Mouse (Mus musculus) gastrocnemius, postnatal 10 days (tissue): Measurements from ENCODE around the gene Klk1. TPM values are rescaled to one million over a fixed set of nuclear protein-coding genes. Genes with fewer than 3 reads are reported as not detected.
"Not testable (repeated sequence)": the region's sequence is repeated elsewhere in the genome, so short reads cannot be mapped to it uniquely, and the experiment has no call there.

Experiments
- DNase-seq: peaks from one replicate; pipeline ENCODE4 v3.0.0; 2021; ENCODE audit warnings: mixed read lengths
- long read RNA-seq, 2 experiments: library from polyadenylated mRNA; stranded (forward); transcript quantifications; one replicate each; pipeline ENCODE4 v2.0.0; 2021
- total RNA-seq, 2 experiments: library from RNA; stranded (reverse); gene quantifications; 2 replicates each; pipeline ENCODE4 v1.2.3; 2021

Klk1 gene
- total RNA-seq: not detected
- long read RNA-seq, experiment 1: 0 reads
- long read RNA-seq, experiment 2: 0 reads

DNA sequence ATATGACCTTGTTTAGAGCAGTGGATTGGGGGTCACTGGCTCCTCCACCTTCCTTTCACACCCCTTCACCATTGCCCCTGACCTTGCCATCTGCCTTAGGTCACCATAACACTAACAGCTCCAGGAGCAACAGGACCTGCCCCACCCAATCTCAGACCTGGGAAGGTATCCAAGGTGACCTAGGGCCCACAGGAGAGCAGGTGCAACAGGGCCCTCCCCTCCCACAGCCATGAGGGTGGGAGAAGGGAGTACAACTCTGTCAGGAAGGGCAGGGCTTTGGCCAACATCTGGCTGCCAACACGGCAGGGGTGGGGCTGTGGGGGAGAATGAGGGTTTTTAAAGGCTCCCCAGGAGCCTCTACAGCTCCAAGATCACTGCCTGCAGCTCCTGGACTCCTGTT is at the start of gene Klk1:
Gene Klk1, plus strand, starts transcription at position 285 of the 400 bp plus-strand sequence.
- DNase-seq: no peak

DNA sequence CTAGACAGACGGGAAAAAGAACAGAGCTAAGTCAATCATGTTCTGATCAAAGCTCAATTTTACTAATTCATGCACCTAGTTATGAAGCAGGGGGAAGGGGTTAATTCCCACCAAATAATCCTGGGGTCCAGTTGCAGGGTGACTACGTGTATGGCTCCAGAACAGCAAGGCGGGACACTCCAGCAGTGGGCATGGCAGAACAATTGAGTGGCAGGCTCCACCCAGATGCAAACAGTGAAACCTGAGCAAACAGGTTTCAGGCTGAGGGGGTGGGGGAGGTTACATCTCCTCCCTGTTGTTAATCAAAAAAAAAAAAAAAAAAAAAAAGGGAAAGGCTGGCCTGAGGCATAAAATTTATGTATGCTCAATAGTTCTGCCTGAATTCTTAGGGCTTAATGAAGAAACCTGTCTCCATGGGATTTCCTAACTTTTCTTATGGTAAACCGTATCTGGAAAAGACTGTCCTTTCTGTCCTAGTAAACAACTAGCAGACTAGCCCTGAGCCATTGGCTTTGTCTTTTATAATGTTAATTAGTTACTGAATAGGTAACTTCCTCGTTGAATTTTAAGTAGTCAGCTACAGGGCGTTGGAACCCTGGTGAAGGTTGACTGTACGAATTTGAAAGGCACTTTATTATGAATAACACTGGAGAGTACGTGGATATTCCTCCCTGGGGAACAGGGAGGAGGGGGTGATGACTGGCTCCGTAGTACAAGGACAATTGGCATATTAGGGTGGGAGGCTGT is 45.7 kb upstream of the Klk1 start:
- DNase-seq: no peak

DNA sequence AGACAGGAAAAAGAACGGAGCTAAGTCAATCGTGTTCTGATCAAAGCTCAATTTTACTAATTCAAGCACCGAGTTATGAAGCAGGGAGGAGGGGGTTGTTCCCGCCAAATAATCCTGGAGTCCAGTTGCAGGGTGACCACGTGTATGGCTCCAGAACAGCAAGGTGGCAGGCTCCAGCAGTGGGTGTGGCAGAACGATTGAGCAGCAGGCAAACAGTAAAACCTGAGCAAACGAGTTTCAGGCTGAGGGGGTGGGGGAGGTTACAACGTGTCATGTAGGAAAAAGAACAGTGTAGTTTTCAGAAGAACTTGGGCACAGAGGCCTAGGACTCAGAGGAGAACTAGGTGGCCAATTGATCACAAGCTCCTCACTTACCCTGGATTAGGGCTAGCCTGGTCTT is 38.6 kb upstream of the Klk1 start:
- not testable (repeated sequence) for DNase-seq

DNA sequence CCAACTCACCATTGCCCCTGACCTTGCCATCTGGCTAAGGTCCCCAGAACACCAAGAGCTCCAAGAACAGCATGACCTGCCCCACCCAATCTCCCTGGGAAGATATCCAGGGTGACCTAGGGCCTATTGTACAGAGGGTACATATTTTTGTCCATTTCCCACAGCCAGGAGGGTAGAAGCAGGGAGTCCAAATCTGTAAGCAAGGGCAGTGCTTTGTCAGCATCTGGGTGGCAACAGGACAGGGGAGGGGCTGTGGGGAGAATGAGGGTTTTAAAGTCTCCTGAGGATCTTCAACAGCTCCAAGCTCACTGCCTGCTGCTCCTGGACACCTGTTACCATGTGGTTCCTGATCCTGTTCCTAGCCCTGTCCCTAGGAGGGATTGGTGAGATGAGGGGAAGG is 37.2 kb upstream of the Klk1 start, which contains the start of gene Klk1b24:
Gene Klk1b24, plus strand, starts transcription at position 301 of the 400 bp plus-strand sequence.
- DNase-seq: not testable (repeated sequence)

DNA sequence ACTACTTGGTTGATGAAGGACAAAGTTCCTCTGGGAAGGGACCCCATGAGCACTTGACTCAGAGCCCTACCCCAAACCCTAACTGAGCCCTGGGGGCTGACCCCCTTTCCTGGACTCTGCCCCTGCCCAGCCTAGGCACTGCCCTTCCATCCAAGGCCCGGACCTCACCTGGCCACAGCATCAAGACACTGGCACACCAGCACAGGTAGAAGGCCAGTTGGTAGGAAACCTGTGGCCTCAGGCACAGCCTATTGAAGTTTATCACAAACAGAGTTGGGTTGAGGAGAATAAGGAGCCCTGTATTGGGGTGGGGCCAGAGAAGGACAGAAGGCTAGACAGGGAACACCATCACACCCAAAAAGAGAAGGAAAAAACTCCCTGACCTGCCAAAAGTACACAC is 31.7 kb upstream of the Klk1 start:
- DNase-seq: not testable (repeated sequence)

DNA sequence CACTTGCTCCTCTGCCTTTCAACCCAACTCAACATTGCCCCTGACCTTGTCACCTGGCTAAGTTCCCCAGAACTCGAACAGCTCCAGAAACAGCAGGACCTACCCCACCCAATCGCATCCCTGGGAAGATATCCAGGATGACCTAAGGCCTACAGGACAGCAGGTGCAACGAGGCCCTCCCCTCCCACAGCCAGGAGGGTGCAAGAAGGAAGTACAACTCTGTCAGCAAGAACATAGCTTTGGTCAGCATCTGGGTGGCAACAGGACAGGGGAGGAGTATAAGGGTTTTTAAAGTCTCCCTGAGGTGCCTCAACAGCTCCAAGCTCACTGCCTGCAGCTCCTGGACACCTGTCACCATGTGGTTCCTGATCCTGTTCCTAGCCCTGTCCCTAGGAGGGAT is 27.3 kb upstream of the Klk1 start, which contains the start of gene Klk1b3:
Gene Klk1b3, plus strand, starts transcription at position 301 of the 400 bp plus-strand sequence.
- DNase-seq: no peak

DNA sequence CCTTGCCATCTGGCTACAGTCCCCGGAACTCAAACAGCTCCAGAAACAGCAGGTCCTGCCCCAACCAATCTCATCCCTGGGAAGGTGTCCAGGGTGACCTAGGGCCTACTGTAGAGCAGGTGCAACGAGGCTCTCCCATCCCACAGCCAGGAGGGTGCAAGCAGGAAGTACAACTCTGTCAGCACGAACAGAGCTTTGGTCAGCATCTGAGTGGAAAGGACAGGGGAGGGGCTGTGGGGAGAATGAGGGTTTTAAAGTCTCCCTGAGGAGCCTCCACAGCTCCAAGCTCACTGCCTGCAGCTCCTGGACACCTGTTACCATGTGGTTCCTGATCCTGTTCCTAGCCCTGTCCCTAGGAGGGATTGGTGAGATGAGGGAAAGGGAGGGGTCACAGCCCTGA is 18.0 kb upstream of the Klk1 start, which contains the start of gene Klk1b4:
Gene Klk1b4, plus strand, starts transcription at position 301 of the 400 bp plus-strand sequence.
- not testable (repeated sequence) for DNase-seq

DNA sequence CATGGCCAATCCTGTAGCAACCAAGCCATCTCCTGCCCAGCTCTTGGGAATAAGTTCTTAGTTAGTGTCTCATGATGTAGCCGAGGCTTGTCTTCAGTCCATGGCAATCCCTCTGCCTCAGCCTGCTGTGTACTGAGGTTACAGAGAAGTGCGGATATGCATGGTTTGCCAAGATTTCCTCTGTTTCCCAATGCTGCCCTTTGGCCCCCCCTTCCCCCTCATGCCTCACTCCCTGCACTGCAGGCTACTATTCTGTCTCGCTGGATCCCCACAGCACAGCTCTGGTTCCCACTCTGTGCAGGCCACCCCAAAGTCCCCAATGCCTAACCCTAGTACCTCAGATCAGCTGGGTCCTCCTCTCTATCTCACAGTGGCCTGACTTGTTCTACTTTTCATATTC is 16.9 kb upstream of the Klk1 start:
- no peak for DNase-seq

DNA sequence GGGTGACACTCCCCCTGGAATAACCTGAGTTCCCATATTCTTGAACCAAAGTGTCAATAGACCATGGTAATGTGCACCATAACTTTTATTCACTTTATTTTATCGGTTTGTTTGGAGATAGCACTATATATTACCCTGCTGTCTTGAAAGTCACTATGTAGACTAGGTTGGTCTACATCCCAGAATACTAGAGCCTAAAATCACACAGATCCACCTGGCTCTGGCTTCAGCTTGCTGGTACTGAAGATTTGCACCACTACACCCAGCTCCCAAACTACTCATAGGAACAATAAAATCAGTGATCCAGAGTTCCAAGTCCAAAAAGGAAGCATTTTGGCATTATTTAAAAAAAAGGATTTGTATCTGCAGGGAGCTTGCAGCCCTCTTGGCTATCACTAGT is 9.5 kb upstream of the Klk1 start, which contains the start of gene Klk1b5:
Gene Klk1b5, plus strand, starts transcription at position 301 of the 400 bp plus-strand sequence.
- no peak for DNase-seq

DNA sequence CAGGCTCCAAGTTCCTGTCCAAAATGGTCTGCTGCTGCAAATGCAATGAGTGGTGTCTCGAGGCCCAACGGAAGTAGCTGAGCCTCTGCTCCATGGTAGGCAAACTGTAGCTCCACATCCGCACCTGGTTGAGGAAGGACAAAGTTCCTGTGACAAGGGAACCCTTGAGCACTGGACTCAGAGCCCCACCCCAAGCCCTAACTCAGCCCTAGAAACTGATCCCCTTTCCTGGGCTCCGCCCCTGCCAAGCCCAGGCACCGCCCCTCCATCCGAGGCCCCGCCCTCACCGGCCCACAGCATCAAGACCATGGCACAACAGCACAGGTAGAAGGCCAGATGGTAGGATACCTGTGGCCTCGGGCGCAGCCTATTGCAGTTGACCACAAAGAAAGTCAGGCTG is 3.6 kb upstream of the Klk1 start:
- not testable (repeated sequence) for DNase-seq

DNA sequence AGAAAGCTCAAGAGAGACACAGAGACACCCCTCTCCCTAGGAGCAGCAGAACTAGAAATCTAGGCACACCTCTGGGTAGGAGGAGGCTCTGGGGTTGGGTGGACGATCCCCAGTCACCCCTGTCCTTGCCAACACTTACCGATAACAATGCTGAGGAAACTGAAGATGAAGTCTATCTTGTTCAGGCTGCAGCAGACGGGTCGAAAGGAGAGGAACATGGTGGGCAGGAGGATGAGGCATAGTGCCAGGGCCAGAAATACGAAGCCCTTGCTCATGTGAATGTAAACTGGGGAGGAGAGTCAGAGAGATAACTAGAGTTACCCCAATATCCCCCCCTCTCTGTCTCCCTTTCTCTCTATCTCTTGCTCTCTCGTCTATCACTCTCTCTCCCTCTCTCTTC is 2.8 kb upstream of the Klk1 start:
- DNase-seq: not testable (repeated sequence)

DNA sequence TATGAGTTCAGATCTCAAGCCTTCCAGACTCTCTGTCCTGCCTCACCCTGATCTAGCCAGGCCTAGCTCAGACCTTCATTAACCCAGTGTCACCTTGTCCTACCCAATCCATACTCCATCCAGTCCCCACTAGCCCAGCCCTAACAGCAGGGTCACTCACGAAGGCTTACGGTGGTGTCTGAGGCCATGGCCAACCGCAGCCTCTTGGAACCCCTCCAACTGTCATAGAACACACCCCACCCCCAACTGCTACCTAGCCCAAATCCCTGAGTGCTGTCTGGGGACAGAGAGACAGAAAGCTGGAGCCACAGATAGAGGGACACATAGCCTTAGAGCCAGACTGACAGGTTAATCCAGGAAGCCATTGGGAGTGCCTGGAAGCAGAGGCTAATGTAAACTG is 10.7 kb downstream of the Klk1 start, which contains the start of gene Gm36864:
Gene Gm36864, plus strand, starts transcription at position 269 of the 400 bp plus-strand sequence.
- no peak for DNase-seq

DNA sequence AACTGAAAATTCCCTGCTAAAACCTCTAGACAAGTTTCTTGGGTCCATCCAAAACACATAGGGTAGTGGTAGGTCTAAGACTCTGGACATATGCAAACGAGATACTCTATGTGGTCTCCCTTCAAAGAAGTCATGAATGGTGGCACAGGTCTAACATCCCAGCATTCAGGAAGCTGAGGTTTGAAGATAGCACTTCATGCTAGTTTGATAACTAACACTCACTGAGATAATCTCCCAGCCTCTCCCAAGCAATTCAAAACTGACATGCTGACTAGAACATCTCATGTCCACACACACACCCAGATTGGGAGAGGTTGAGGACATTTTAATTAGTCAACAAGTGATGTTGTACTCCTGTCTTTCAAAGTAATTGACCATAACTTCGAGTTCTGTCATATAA is 14.8 kb downstream of the Klk1 start:
- no peak for DNase-seq

DNA sequence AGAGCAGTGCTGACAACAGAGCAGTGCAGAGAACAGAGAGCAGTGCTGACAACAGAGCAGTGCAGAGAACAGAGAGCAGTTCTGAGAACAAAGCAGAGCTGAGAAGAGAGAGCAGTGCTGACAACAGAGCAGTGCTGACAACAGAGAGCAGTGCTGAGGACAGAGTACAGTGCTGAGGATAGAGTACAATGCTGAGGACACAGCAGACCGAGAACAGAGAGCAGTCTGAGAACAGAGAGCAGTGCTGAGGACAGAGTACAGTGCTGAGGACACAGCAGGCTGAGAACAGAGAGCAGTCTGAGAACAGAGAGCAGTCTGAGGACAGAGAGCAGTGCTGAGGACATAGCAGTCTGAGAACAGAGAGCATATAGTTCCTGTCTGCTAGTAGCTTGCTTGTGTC is 15.6 kb downstream of the Klk1 start:
- no peak for DNase-seq

DNA sequence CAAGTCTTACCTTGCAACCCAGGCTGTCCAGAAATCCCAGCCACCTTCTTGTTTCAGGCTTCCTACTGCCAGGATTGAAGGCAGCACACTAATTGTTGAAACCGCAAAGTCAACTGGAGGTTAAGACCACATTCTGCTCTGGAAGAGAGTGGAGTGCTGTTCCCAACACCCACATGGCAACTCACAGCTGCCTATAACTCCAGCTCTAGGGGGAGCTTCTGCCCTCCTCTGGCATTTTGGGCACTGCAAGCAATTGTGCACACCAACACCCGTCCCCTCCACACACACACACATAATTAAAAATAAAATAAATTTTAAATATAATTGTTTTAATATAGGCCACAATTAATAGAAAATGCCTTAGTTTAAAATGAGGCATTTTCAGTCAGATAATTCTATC is 16.0 kb downstream of the Klk1 start:
- no peak for DNase-seq

DNA sequence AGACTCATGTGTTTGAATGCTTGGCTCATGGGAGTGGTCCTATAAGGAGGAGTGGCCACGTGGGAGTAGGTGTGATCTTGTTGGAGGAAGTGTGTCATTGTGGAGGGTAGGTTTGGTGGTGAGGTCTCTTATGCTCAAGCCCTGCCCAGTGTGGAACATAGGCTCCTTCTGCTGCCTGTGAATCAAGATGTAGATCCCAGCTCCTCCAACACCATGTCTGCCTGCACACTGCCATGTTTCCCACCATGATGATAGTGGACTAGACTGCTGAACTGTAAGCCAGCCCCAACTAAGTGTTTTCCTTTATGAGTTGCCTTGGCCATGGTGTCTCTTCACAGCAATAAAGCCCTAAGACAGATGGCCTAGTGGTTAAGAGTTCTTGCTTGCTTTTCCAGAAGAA is 18.9 kb downstream of the Klk1 start:
- no peak for DNase-seq

DNA sequence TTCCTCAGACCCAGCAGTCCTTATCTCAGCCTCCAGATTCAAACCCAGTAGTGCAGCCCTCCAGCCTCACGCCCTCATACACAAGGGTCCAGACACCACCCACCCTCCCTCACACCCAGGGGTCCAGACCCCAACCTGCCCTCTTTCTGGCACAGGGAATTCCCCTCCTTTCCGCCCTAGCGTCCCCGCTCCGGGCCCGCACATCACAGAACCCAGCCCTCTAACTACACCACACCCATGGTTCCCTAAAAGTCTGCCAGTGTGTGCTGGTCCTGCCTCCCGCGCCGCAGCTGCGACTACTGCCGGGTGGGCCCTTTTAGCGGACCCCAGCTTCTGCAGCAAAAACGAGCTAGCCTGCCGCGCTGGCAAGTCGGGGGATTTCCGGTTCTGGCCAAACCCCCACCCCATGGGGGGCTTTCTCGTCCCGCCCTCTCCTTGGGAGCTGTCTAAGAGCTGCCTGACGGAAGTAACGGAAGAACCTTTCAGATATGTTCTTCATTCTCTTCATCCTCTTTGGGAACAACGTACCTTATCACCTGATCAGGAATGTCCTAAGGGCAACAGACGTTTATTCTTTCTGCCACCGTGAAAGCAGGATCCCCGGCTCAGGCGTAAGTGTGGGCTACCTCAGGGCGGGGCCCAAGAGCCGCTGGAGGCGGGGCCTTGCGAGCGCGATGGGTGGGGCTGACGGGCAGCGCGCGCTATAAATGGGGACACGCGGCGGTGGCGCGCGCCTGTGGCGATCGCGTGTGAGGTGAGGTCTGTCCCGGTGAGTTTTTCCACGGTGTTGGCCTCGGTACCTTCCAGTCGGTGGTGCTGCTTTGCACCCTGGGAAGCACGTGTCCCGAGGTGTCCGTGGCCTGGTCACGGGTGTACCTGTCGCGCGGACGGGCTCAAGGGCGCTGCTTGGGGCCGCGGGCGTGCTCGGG is 21.2 kb downstream of the Klk1 start, which contains the start of the genes 1700028J19Rik and 2410002F23Rik:
Gene 1700028J19Rik, minus strand, starts transcription at position 641 of the 929 bp plus-strand sequence.
Gene 2410002F23Rik, plus strand, starts transcription at position 668 of the 929 bp plus-strand sequence.
- peak; percentile 92 for DNase-seq

DNA sequence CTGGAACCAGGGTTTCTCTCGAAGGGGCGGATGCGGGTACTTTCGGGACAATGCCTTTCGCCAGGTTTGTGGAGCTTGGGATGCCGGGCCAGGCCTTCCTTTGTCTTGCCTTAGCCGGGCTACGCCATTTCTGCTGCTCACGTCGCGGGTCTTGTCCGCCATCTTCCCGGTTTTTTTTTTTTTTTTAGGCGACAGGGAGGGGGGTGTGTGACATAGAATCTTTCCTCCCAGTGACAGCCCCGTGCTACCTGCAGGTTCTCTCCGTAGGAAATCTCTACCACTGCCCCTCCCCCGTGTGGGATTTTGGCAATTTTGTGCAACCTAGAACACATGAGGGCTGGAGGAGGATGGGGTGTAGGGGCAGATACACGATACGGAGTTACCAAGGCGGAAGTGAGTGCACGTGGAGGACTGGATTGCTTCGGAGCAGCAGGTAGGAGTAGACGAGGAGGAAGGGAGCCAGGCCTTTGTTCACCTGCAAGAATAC is 21.9 kb downstream of the Klk1 start:
- DNase-seq: no peak

DNA sequence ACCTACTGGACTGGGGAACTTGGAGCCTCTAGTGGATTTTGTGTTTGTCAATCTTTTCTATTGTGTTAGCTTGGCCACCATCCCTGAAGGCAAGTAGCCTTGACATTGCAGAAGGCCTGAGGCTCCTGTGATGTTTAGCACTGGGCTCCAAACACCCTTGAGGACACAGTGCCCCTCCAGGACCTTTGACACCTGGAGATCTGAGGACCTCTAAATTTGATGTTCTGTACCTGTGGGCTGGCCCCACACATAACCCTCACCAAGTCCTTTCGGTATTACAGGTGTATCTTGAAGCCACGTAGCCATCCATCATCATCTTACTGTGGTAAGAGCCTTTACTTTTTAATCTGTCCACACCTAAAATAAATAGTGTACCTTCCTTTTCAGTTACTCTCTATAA is 22.8 kb downstream of the Klk1 start:
- DNase-seq: no peak

DNA sequence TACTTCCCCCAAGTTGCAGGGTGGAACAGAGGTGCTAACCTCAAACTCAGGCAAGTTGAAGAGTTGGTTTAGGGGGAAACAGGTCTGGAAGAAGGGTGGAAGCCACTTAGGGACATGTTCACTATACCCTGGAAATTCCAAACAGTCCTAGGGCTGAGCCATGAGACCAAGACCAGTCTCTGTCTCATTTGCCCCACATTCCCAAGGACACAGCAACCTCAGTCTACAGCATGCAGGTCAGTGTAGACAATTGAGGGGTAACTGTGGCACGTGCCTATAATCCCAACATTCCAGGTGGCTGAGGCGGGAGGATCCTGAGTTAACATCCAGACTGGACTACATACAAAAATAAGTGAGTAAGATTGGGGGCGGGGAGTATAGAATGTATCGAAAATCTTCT is 24.1 kb downstream of the Klk1 start:
- no peak for DNase-seq

DNA sequence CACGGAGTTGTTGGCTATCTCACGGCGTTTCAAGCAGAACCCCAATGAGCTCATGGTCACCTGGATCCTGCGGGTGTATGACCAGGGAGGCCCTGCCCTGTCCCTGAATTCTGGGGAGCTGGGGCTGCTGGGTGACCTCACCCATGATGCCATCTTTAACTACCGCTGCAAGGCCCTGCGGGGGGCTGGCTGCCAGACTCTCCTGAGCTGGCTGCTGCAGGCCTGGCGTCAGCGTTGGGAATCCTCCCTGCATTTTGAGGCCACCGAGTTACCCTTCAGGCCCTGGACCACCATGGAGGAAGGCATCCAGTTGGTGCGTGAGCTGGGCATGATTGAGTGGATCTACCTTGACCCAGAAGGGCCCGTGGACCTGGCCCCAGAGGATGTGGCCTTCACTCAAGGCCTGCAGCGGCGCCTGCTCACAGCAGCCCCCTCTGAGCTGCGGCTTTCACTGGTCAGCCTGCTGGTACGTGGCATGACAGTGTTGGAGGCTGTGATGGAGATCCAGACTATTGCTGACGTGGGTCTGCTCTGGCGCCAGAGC is 25.6 kb downstream of the Klk1 start:
- not testable (repeated sequence) for DNase-seq

DNA sequence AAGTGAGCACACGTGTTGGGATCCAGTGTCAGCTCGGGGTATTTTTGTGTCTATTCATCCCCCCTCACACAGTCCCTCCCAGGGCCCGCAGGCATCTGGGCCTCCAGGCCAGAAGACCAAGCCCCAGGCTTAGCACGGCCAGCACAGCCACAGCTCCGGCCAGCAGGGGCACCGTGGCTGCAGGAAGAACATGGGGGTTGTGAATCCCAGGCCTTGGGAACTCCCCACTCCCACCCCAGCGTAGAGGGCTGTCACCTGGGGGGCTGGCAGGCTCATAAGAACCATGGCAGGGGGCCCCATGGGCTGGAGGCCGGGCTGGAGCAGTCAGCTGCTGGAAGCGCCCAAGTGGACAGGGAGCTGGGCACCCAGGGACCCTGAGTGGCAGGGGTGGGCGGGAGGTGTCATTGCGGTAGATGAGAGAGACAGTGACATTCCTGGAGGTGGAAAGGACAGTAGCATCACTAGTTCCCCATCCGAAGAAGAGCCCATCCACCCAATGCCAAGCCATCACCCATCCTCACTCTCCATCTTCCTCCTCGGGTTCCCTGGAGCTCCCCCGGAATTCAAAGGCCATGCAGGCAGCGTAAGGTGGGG is 28.0 kb downstream of the Klk1 start:
- no peak for DNase-seq
